Mouse (Mus musculus) testis, postnatal 14 days (tissue): ENCODE results near the gene Zbed6.
"Not testable (repeated sequence)": the region's sequence is repeated elsewhere in the genome, so short reads cannot be mapped to it uniquely, and the experiment has no call there.

Experiments
- DNase-seq: peaks from one replicate; pipeline ENCODE4 v3.0.0; 2021; ENCODE audit warnings: low spot score

The Zbed6 gene

GRCm38 (mm10) chr1:133660466-133661202 is at the start of gene Zbed6:
Gene Zbed6 (minus strand): TSS chr1:133660885.
- DNase-seq, result peak; percentile 90

GRCm38 (mm10) chr1:133709292-133709691 is 48.6 kb upstream of the Zbed6 start:
- DNase-seq, result no peak

DNA sequence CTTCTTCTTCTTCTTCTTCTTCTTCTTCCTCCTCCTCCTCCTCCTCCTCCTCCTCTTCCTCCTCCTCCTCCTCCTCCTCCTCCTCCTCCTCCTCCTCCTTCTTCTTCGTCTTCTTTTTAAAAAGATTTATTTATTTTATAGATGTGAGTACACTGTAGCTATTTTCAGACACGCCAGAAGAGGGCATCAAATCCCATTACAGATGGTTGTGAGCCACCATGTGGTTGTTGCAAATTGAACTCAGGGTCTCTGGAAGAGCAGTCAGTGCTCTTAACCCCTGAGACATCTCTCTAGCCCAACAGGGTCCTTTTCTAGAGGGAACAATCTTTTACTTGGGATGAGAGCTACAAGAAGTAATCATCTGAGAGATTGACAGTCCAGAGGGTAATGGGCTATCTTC is 41.1 kb upstream of the Zbed6 start:
- not testable (repeated sequence) for DNase-seq

DNA sequence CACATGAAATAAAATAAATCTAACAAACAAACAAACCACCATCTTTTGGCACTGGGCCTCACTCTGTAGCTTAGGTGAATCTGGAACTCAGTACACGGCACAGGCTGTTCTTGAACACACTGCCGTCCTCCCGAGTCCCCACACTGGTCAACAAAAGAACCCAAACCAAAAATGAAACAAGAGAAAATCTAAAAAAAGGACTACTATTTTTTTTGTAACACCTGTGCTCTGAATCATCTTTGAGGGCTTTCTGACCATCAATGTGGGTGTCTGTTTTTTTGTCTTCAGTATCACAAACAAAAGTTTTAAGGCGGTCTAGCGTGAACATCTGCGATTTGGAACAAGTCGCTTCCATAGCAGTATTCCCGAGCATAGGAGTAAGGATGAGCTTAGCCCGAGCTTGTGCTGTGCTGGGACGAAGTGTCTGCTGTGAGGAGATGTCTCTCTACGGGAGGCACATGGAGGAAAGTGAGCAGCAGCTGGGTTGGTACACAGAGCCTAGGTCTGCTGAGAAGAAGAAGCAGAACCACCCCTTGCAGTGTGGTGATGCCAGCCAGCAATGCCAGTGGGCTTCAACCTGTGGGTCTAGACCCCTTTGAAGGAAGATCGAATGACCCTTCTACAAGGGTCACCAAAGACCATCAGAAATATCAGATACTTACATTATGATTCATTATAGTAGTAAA is 37.4 kb upstream of the Zbed6 start:
- DNase-seq, result no peak

- DNase-seq, result peak; percentile 69
Measured at GRCm38 (mm10) chr1:133695901-133696300, 35.2 kb upstream of the Zbed6 start.

DNA sequence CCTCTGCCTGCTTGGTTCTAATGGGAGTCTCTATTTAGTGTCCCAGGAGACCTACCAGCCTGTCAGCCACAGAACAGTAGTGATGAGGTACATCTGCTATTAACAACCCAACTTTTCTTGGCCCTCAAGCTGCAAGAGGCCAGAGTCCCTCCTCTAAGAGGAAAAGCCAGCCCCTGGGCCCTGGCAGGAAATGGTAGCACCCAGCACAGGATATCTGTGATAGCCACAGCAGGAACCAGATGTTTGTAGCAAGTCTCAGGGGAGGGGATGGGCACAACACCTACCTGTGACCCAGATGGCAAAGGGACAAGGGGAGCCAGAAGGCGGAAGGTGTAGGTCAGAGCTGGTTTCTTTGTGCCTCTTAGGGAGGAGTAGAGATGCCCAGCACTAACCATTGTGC is 34.2 kb upstream of the Zbed6 start:
- no peak for DNase-seq

GRCm38 (mm10) chr1:133694301-133694700 is 33.6 kb upstream of the Zbed6 start:
- DNase-seq, result no peak

- DNase-seq, result no peak
Measured at GRCm38 (mm10) chr1:133693536-133694114, 32.9 kb upstream of the Zbed6 start.

- no peak for DNase-seq
Measured at GRCm38 (mm10) chr1:133692195-133692594, 31.5 kb upstream of the Zbed6 start.

DNA sequence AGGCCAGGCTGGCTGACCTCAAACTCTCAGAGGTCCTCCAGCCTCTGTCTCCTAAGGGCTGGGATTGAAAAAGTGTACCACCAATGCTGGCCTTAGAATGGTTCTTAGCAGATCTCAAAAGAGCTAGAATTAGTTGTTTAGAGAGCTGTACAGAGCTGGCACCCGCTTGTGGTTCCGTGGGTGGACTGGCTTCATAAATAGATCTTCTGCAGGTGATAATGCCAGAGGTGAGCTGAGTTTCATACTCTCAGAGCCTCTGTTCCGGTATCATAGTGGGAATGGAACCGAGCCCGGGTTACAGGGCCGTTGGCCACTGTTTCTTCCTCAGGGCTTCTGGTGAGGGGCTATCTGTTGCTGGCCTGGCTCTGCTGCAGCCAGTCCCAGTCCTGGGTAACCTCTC is 30.4 kb upstream of the Zbed6 start:
- DNase-seq, result no peak

DNA sequence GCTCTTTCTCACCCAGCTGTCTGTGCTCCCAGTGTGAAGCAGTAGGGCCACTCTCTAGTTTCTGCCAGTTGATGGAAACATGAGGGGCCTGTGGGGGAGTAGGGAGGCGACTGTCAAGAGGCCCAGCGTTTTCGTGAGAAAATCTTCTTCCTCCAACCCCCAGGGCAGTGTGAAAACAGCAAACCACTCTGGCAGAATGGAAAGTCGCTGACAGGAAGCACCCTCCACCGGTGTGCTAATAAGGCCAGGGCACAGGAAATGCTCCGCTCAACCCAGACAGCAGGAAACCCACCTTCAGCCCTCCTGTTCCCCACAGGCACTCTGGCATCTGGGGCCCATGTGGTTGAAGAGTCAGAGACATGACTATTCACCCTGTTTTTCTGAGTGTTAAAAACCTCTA is 29.2 kb upstream of the Zbed6 start, which contains the start of gene Lax1:
Lax1 (minus strand) TSS at position 212 of the 400 bp plus-strand sequence.
- DNase-seq, result no peak

GRCm38 (mm10) chr1:133688301-133688700 is 27.6 kb upstream of the Zbed6 start:
- DNase-seq, result no peak

GRCm38 (mm10) chr1:133685749-133686519 is 25.2 kb upstream of the Zbed6 start:
- peak; percentile 42 for DNase-seq

GRCm38 (mm10) chr1:133671801-133672200 is 11.1 kb upstream of the Zbed6 start:
- DNase-seq, result no peak

DNA sequence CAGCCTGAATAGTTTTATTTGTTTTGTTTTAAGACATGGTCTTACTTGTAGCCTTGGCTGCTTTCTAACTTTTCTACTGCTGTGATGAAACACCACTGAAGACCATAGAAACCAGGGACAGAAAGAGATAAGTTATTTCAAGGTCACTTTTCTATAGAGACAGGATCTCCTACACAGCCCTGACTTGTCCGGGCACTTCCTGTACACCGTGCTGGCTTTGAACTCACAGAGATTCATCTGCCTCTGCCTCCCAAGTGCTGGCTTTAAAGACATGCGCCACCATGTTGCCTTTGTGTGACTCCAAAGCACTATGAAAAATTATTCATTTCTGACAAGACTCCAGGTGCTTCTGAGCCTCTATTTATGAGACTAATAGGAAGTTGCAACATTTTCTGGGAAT is 10.6 kb upstream of the Zbed6 start:
- no peak for DNase-seq

- no peak for DNase-seq
Measured at GRCm38 (mm10) chr1:133670776-133671175, 10.1 kb upstream of the Zbed6 start.

- DNase-seq, result no peak
Measured at GRCm38 (mm10) chr1:133670190-133670589, 9.5 kb upstream of the Zbed6 start.

DNA sequence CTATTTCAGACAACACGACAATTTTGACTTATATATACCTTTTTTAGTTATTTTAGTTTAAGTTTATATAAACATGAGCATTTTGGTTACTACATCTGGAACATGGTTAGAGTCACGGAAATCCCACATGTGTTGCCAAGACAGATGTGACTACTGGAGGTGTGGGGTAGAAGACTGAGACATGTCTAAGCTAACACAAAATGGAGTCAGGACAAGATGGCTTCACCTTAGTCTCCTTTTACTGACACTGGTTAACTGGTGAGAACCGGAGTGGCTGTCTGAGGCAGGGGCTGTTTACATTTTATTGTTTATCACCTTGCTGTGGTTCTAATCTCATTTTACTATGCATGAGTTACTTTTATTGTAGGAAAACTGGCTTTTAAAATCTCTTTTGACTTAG is 7.9 kb upstream of the Zbed6 start:
- no peak for DNase-seq

GRCm38 (mm10) chr1:133667721-133668120 is 7.0 kb upstream of the Zbed6 start:
- no peak for DNase-seq

DNA sequence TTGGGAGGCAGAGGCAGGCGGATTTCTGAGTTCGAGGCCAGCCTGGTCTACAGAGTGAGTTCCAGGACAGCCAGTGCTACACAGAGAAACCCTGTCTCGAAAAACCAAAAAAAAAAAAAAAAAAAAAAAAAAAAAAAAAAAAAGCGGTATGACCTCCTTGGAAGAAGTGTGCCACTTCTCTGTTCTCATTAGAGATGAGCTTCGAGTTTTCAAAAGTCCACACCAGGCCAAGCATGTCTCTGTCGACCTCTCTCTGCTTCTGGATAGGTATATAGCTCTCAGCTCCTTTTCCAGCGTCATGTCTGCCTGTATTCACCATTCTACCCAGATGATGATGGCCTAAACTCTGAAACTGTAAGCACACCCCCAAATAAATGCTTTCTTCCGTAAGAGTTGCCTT is 5.0 kb upstream of the Zbed6 start:
- not testable (repeated sequence) for DNase-seq

DNA sequence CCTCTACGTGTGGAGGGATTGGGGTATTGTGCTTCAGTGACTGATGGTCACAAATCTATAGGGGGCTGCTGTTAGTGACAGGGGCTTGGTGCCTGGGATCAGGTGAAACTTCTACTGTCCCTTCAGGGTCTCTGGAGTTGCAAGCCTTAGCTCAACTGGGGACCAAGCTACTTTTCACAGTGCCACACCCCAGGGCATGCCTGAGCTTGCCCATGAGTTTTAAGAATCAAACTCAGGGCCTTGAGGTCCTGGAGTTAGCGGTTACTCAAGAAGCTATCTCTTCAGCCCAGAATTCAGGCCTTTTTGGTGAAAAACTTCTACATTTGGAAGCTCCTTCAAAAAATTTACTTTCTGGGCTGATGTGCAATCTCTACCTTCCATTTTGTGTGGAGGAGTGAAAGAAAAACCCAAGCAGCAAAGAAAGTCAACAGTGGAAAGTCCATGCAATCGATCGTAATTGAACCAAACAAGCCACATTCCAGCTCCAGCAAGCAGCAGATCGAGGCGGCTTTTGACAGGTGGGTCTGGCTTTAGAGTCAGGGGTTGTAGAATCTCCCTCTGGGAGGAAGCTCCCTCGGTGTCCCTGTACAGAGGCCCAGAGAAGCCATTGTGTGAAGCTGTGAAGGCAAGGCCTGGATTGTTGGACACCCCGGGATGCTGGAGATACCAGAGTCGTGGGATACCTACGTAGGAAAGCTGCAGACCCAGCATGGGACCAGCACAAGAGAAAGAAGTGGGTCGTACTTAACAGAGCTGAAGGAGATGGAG is 3.7 kb upstream of the Zbed6 start:
- DNase-seq, result no peak

DNA sequence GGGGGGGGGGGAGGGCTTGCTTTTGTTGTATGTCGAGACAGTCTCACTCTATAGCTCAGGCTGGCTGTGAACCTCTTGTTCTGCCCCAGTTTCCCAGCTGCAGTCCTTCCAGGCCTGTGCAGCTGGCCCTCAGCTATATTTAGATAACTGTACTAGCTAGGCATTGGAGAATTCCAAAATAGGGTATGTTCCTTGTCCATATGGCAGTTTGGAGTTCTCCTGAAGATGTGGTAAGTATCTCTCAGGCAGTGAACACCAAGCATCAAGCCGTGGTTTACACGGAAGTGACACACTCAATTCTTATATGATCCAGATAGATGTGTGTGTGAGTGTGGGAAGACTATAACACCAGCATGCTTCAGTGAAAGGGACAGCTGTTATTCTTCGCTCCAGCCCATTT is 2.7 kb upstream of the Zbed6 start:
- DNase-seq, result no peak
